Mouse (Mus musculus) E14TG2a.4 (cell line): ENCODE measurements around the gene Pdcd7.

Experiments used
- H3K27me3 ChIP-seq: 2 replicates; pipeline ENCODE4 v1.6.1; 2014; ENCODE audit warnings: low read length, control low read depth; ENCODE audit not compliant: insufficient read depth
- H3K36me3 ChIP-seq: 2 replicates; pipeline ENCODE4 v1.6.1; 2014; ENCODE audit warnings: low read length, control low read depth; ENCODE audit not compliant: insufficient read depth
- H3K4me1 ChIP-seq: replicated peaks from 2 replicates; pipeline ENCODE4 v1.6.1; 2014; ENCODE audit warnings: low read depth, low read length, control low read depth
- H3K4me3 ChIP-seq: replicated peaks from 2 replicates; pipeline ENCODE4 v1.5.1; 2014; ENCODE audit warnings: mild to moderate bottlenecking, low read length
- H3K9me3 ChIP-seq: 2 replicates; pipeline ENCODE4 v1.6.1; 2014; ENCODE audit warnings: low read length, control low read depth
- CTCF ChIP-seq: conservative IDR thresholded peaks from 2 replicates; pipeline ENCODE4 v1.5.1; 2014; ENCODE audit warnings: low read length
- NANOG ChIP-seq: IDR thresholded peaks from 2 replicates; pipeline ENCODE4 v1.6.1; 2014; ENCODE audit warnings: borderline replicate concordance, low read length, mixed read lengths
- POU5F1 ChIP-seq: IDR thresholded peaks from 2 replicates; pipeline ENCODE4 v1.6.1; 2014; ENCODE audit warnings: low read length, borderline replicate concordance

The Pdcd7 gene

DNA sequence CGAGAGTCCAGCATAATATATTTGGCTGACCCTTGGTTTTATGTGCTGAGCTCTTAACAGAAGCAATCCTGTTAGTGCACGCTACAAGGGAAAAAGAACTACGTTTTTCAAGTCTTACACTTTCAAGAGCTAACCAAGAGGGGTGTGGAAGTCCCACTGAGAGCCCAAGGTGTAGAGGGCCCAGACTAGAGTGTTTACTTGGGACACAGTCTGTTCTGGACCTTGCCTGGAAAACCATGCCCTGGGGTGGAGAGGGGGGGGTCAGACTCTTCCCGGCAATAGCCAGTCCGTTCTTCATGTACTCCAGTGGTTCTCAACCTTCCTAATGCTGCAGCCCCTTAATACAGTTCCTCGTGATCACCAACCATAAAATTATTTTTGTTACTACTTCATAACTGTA, 54.0 kb downstream of the Pdcd7 start:
- no peaks in the 10 kb centered on the region for H3K9me3 ChIP-seq
- H3K4me3 ChIP-seq = no peak overlapping the region
- H3K27me3 ChIP-seq = peaks cover 68% of the 10 kb centered on the region
- peaks cover 9% of the 10 kb centered on the region for H3K4me1 ChIP-seq
- TF ChIP-seq CTCF (no peak), NANOG (no peak), POU5F1 (no peak)
- no peaks in the 10 kb centered on the region for H3K36me3 ChIP-seq

DNA sequence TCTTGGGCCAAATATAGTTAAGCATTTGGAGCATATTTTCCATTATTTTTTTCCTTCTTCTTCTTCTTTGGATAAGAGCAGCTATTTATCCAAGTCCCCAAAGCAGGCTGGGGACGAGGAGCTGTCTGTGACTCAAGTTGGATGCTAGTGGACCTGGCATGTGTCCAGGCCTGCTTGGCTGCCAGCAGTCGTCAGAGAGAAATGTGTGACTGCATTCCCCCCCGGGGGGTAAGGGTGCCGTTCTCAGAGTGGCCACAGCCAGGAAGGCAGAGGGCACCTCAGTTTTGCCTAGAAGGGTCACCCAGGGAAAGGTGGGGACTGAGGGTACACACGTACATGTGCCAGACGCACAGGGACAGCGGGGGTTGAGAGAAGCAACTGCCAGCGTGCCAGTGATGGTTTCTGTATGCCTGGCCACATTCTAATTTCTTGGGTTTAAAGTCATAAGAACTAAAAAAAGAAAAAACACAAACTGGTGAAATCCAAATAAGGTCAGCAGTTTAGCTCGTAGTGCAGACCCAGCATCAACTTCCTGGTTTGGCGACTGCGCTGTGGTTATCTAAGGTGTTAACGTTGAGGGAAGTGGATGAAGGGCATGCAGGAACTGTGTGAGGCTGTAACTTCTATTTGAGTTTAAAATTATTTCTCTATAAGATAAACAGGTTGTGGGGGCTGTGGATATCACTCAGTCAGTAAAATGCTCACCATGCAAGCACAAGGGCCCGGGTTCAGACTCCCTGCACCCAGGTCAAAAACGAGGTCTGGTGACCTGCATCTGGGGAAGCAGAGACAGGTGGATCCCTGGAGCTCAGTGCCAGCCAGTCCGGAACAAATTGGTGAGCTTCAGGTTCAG, 58.7 kb downstream of the Pdcd7 start:
- Histone ChIP-seq H3K4me1 (no peaks in the 10 kb centered on the region), H3K9me3 (no peaks in the 10 kb centered on the region), H3K27me3 (peaks cover 27% of the 10 kb centered on the region), H3K36me3 (no peaks in the 10 kb centered on the region), H3K4me3 (no peak overlapping the region)
- no peak for TF ChIP-seq POU5F1
- no peak for TF ChIP-seq CTCF
- TF ChIP-seq NANOG = no peak

DNA sequence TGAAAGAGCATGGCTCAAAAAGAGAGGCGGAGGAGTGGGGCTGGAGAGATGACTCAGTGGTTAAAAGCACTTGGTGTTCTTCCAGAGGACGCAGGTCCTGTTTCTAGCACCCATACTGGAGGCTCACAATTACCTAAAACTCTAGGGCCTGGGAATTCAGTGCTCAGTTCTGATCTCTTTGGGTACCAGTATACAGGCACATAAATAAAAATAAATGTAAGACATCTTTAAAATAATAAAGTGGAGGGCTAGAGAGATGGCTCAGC, 59.2 kb downstream of the Pdcd7 start:
- Histone ChIP-seq H3K4me1 (no peaks in the 10 kb centered on the region), H3K4me3 (no peak overlapping the region), H3K36me3 (no peaks in the 10 kb centered on the region), H3K27me3 (peaks cover 22% of the 10 kb centered on the region), H3K9me3 (no peaks in the 10 kb centered on the region)
- no peak for TF ChIP-seq POU5F1
- no peak for TF ChIP-seq NANOG
- no peak for TF ChIP-seq CTCF

DNA sequence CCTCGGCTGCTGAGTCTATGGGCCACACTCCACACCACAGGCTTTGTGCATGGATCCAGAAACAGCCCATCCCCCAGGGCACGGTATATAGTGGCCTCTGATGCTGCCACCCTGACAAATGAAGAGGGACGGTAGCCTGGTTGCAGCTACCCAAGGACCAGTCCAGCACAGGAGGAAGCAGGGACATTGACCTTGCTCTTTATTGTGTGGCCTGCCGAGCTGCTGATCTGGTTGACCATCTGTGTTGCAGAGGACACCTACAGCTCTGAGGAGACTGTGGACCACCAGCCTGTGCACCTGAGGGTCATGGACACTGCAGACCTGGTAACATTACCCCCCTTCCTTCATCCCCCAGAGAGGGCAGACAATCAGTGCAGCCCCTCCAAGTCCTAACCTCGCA, 61.4 kb downstream of the Pdcd7 start:
- Histone ChIP-seq H3K36me3 (no peaks in the 10 kb centered on the region), H3K4me1 (0 out of 2 replicates have a peak, but pooled peaks cover 5% of the 10 kb centered on the region), H3K27me3 (peaks cover 28% of the 10 kb centered on the region), H3K9me3 (no peaks in the 10 kb centered on the region), H3K4me3 (no peak overlapping the region)
- TF ChIP-seq POU5F1 (no peak), NANOG (no peak), CTCF (no peak)

DNA sequence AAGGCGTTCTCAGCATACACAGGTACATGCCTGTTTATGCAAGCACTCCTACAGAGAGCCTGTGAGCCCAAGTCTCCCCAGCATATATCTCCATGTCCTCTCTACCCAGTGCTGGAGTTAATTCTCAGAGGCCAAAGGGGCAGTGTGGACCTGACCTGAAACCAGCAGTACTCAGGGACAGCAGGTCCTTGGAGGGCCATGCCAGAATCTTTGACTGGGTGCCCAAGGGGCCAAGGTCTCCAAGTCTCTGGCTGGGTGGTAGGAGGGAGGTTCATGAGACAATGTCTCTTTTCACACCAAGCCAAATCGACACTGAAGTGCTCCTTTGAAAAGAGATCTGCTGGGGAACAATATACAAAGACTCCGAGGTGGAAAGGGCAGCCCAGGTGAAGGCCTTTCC, 62.0 kb downstream of the Pdcd7 start:
- no peaks in the 10 kb centered on the region for H3K36me3 ChIP-seq
- H3K4me3 ChIP-seq = no peak overlapping the region

DNA sequence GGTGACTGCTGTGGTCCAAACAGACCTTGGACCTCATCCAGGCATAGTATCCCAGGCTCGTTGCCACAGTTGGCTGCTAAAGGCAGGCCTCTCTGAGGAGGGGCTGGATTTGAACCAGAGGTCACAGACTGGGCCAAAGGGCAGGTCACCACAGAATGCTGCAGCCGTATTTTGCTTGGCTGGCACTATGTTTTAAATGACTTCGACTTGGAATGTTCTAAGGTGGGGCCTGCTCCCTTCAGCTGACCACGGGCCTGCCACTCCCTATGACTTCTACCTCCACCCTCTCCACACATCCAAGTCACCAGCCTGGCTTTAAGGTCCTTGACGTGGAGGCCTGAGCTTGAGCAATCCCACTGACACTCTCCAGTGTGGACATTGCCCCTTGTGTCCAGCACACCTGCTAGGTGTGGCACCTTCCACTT, 63.0 kb downstream of the Pdcd7 start:
- H3K4me3 ChIP-seq = no peak overlapping the region
- H3K27me3 ChIP-seq = peaks cover 22% of the 10 kb centered on the region
- TF ChIP-seq CTCF (no peak), POU5F1 (no peak), NANOG (no peak)
- H3K9me3 ChIP-seq = no peaks in the 10 kb centered on the region
- 0 out of 2 replicates have a peak, but pooled peaks cover 5% of the 10 kb centered on the region for H3K4me1 ChIP-seq
- H3K36me3 ChIP-seq = no peaks in the 10 kb centered on the region

More for the DNA sequence above, 62.0 kb downstream of the Pdcd7 start:
- peaks cover 24% of the 10 kb centered on the region for H3K27me3 ChIP-seq
- 0 out of 2 replicates have a peak, but pooled peaks cover 5% of the 10 kb centered on the region for H3K4me1 ChIP-seq
- no peaks in the 10 kb centered on the region for H3K9me3 ChIP-seq
- TF ChIP-seq NANOG (no peak), POU5F1 (no peak), CTCF (no peak)
